Mouse (Mus musculus): ENCODE measurements around the gene Fam167b.
A peak's percentile ranks its signal among the peaks of the same experiment; 100 is the strongest.

The Fam167b gene

DNA sequence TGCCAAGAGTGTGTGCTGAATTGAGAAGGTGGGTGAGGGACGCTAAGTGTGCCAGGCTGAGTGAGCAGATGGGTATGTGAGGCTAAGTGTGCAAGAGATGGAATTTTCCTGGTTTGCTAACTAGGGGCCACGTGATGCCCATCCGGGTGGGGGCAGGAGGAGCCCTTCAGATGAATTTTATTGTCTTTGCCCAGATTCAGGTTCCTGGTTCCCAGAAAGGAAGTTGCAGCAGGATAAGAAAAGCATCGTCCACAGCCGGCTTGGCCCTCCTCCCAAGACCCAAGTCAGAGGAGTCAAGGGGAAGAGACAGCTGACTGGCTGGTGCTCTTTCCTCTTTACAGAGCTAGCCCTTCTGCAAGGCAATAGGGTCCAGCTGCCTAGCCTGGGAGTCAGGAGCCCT lies at the start of gene Fam167b:
TSS of gene Fam167b (minus strand) at position 84 of the 400 bp plus-strand sequence.
- DNase-seq (ENCODE audit: extremely low spot score, low spot score) = no peak

DNA sequence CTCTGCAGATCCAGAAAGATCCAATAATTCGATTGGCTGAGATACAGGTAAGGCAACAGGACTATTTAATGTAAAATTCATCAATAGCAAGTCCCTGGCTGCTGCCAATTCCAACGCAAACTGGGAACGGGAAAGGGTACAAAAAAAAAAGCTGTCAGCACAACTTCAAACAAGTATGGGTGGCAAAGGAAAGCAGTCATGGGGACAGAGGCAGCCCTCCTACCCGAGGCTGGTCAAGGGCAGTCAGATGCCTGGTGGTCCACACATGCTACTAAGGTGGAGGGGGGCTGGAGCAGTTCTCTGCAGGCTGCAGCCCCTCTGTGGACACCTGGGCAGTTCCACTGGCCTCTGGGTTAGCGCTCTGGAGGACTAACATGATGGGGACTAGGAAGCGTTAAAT lies 47.7 kb upstream of the Fam167b start:
- no peak for DNase-seq (ENCODE audit: extremely low spot score, low spot score)

DNA sequence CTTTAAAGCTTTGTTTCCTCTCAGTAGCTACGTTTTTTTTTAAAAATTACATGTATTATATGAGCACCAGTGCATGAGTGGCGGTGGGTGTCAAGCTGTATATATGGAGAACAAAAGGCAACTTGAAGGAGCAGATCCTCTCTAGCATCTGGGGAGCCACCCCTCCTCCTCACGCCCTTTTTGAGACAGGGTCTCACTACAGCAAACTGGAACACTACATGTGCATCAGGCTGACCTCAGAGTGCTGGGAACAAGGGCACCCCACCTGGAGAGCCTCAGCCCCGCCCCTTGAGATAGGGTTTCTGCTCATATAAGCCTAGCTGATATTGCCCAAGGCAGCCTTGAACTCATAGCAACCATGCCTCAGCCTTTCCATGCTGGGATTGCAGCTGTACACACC lies 47.1 kb upstream of the Fam167b start:
- DNase-seq (ENCODE audit: extremely low spot score, low spot score) = no peak

DNA sequence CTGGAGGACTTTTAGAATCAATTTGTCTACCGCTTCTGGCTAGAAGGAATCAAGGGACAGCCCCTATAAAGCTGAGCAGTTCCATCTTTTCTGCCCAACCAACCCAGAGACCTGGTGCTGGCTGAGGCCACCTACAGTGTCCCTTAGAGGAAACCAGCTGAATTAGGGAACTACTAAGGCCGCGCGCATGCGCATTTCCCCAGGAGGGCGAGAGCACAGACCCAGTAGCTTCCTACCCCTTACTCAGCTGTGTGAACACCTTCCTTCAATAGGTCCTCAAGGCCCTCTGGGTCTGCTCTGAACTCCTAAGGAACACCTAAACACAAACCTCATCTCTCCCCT lies 46.7 kb upstream of the Fam167b start:
- DNase-seq (ENCODE audit: extremely low spot score, low spot score) = peak; percentile 62

DNA sequence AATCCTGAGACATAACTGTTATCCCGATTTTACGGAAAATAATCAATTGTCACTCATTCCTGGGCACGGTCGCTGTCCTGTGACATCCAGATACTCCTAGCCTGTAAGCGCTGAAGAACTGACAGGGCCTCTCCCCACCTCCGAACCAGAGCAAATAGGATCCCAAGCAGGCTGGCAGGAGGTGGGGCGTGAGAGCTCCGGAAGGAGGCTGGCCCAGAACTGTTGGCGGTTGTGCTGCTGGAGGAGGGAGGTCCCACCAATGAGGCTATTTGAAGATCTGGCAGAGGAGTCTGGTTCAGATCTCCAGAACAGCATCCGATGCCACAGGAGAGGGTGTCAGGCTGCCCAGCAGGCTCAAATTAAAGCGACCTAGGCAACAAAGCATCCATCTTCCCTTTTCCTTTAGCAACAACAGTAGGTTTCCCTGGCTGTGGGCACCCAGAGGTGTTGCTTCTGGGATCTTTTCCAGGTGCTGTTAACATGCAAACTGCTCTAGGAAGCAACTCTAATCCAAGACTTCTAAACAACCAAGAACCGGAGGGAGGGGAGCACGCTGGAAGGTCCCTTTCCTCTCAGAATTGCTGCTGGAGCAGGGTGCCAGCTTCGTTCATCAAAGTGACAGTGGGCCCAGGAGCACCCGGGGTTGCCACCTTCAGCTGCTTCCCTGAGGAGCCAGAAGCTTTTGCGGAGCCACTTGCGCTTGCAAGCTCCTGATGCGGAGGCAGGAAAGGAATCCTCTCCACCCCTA lies 46.1 kb upstream of the Fam167b start:
- DNase-seq (ENCODE audit: extremely low spot score, low spot score) = peak; percentile 74

DNA sequence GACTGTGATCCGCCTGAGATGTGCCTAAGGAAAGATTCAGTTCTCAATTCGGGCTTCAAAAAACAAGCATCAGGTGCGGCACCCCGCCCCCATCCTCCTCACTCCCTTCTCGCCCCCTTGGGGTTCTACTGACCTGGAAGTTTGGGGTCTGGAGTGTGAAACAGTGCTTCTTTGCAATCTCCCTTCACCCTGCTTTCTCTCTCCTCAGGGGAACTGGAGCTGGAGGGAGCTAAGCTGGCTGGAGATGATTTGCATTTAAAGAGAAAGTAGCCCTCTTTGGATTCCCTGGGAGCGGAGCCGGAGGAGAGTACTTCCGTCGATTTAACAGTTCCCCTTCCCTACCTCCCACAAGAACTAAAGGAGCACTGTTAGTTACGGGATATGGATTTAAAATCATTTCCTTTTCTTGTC lies 45.3 kb upstream of the Fam167b start, which contains the start of gene Ccdc28b:
TSS of gene Ccdc28b (minus strand) at position 267 of the 411 bp plus-strand sequence.
- peak; percentile 61 for DNase-seq (ENCODE audit: extremely low spot score, low spot score)

DNA sequence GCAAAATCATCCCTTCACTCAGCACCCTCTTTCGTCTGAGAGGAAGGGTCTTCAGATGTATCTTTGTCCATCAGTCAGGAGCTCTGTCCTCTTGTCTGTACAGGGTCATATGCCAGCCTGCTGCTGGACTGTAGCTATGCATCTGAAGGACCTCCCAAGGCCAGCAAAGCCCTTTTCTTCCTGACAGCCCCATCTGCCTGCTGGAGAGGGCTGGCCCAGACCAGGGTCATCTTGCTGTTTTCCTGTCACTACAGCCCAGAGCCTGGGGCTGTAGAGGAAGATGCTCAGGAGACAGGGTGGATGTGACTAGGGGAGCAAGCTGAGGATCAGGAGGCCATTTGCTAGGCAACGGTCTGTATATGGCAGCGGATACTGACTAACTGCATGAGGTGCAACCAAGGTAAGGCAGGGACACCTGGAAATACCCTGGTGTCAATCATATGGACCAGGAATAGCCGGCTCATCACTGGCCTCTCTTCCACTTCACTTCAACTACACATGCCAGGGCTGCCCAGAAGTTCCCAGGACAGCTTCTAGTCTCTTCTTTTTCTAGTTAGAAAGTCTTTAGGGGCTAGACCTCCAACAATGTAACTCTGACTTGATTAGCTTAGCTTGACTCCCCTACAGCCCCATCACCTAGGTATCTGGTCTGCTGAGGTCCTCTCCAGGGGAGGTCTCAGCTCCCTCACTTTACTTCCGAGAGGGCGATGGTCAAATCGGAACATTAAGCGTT lies 44.6 kb upstream of the Fam167b start:
- no peak for DNase-seq (ENCODE audit: extremely low spot score, low spot score)

DNA sequence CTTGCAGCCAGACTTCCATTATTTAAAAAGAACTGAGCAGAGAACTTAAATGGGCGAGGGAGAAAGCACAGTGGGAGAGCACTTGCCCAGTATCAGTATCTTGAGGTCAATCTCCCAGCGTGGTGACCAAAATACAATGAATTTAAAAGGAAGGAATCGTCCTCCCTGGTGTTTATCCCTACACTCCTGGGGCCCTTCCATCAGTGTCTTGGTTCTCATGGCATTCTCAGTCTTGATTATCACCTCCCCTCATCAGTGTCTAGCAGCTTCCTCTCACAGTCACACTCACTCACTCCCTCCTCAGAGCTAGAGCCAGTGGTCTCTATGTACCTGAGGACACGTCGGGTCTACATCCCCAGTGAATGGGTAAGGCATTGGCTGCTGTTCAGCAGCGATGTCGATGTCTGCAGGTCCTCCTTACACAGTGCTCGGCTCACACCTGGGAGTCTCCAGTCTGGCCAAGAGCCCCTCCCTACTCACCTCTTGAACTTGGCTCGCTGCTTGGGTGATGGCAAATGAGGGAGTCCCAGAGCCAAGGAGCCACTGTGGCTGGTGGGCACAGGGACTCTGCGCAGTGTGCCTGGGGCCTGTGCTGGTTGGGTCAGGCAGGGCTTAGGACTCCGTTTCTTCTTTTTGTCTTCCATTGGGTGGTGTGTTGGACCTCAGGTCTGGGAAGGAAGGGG lies 43.9 kb upstream of the Fam167b start:
- DNase-seq (ENCODE audit: extremely low spot score, low spot score) = no peak

DNA sequence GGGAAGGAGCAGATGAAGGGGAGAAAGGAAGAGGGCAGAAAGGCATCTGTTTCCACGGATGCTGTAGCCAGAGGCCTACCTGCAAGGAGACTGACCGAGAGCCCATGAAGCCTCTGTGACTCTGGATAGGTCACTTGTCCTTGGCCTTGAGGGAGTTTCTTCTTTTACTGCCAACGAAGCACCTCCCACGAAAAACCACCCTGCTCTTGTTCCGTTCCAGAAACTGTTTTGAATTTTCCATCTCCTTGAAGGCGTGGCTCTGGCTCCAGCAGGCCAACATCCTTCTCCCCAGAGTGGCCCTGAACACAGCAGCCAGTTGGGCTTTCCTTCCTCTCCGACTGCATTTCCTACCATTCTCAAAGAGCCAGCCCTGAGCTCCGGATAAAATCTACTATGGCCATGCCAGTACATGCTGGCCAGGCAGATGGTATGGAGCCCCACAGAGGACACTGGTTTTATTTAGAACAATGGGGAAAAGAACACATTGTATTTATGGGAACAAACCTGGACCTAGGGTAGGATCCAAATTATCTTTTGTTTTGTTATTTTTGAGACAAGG lies 43.0 kb upstream of the Fam167b start:
- no peak for DNase-seq (ENCODE audit: extremely low spot score, low spot score)

DNA sequence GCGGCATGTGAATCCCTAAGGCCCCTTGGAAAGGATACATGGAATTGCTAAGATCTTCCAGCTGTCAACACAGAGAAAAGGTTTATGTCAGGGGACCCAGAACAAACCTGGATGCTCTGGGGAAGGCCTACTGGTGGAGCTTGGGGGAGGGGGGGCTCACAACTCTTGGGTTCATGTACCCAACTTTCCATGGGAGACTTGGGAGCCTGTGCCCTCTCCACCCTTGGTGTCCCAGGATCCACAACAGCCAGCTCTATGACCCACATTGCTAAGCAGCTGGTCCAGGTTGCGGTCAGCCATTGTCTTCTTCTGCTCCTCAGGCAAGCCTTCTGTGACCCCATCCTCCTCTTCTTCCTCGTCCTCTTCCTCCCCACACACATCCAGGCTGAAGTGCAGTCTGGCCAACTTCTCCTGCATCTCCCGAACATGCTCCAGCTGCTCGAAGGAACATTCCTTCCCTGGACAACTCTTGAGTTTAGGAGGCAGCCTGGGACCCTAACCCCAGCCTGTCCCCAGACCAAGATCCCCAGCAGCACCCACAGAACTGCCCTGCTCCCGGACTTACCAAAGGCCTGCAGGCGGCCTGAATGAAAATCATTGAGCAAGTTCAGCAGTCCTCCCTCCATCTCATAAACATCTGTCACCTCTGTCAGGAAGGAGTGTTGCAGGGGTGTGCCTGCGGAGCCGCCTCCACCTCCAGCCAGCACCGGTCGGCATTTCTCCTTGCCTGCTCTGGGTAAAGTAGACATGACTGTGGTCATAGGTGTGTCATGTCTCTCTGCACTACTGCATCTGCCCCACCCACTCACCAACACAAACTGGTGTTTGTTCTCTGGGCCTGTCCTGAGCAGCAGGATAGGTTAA lies 42.3 kb upstream of the Fam167b start:
- DNase-seq (ENCODE audit: extremely low spot score, low spot score) = no peak

DNA sequence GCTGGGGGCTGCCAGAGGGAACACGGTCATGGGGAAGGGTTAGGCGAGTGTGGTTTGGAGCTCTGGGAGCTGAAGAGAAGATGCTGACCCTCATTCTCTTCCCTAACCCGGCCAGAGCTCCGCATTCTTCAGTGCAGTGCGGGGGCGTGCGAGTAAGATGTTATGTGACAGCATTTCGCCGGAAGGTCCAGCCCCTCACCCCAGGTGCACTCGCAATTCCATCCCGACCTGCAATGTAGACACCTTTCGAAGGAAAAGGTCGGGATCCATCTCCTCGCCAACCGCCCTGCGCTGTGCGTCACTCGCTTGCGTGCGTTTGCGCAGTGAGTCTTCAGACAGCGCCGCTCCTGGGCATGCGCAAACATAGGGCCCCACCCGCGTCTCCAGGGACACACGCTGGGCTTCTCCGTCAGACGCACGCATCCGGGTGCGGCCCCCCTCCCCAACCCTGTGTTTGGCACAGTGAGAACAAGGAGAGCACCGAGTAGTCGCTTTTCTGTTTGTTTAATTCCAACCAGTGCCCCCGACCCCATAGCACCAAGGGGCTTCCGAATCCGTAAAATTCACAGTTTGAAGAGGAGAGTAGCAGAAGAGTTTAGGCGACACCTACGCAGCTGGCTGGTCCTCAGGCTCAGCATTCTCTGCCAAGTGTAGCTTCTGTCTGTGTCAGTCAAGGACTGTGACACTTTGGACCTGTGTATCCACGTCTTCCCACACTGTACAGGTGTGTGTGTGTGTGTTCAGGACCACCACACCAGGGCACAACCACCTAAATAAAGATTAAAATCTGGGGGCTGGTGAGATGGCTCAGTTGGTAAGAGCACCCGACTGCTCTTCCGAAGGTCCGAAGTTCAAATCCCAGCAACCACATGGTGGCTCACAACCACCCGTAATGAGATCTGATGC lies 40.7 kb upstream of the Fam167b start, which contains the start of gene Iqcc:
TSS of gene Iqcc (minus strand) at position 314 of the 906 bp plus-strand sequence.
- peak; percentile 90 for DNase-seq (ENCODE audit: extremely low spot score, low spot score)

DNA sequence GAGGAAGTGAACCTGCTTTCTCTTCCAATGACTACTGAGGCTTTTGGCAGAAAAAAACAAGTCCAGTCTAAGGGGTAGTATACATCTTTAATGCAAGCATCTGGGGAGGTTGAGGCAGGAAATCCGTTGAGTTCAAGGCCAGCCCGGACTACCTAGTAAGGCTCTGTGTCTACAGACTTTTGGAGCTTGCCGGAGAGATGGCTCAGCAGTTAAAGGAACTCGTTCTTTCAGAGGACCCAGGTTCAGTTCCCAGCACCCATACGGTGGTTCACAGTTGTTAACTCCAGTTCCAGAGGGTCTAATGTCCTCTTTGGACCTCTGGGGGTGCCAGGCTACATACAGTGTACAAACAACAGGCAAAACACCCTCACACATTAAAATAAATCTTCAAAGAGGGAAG lies 39.7 kb upstream of the Fam167b start:
- no peak for DNase-seq (ENCODE audit: extremely low spot score, low spot score)

DNA sequence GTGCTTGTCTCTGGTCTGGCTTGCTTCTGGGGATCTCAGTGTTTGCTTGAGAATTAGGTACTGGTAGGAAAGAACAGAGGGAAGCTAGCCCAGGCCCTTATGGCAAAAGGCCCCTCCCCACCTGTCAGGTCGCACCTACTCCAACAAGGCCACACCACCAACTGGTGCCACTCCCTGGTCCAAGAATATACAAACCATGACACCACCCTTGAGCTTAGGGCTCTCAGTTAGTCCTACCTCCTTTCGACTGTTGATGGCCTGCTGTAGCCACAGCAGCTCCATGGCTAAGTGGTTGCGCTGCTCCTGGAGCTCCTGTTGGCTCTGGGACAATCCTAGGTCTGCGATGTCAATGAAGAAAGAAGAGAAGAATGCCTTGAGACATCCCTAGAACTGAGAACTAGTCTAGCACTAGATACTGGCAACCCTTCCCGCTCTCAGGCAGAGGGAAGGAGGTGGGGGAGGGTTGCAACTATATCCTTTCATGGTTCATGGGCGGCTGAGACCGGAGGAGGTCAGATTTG lies 38.8 kb upstream of the Fam167b start:
- no peak for DNase-seq (ENCODE audit: extremely low spot score, low spot score)

DNA sequence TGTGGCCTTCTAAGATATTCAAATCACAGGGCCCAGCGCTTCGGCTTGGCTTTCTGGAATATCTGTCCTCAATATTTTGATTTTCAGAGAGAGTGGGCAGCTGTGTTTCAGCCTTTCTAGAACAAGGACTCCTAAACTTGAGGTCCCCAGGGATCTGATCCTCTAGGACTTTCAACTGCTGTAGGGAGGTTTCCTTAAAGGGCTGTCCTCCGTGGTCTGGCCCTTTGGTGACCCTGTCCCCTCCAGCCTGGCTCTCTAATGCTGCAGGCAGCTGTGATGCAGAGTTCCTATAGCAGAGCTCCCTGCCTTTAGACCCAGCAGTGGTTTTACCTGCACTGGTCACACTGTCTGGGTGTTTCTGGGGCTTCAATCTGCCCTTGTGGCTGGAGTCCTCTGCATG lies 38.3 kb upstream of the Fam167b start:
- no peak for DNase-seq (ENCODE audit: extremely low spot score, low spot score)

DNA sequence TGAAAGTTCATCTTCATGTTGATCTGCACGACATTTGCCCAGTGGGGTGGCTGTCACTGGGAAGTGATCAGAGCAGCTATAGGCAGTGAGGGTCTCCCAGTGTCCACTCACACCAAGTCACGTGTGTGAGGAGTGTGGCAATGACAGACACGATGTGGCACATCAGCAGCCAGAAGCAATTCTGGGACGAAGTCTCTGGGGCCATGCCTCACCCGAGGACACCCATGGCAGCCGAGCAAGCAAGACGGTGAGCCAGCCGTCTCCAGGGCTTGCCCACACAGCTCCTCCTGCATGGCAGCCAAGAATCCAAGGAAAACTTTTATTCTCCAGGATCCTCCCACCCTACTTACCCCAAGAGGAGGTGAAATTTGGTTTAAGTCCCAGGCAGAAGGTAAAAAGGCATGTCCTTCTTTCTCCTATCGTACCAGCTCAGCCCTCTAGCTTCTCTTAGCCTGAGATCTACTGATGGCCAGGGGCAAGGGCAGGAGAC lies 37.5 kb upstream of the Fam167b start:
- DNase-seq (ENCODE audit: extremely low spot score, low spot score) = no peak

DNA sequence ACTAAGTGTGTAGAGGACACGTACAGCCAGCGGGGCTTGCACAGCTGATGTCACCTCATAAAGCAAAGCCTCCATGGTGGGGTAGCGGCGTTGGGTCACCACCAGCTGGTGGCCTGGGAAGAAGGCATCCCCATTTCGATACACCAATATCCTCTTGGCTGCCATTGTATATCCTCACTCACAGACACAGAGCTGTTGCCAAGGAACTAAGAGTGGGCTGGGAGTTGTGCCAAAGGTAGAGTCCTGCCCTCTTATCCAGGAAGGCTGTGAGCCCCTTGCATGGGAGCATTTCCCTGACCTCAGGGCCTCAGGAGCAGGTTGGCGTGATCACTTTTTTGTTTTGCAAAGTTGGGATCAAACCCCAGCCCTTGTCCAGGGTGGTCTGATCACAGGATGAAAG lies 35.7 kb upstream of the Fam167b start, which contains the start of gene Dcdc2b:
TSS of gene Dcdc2b (minus strand) at position 165 of the 400 bp plus-strand sequence.
- no peak for DNase-seq (ENCODE audit: extremely low spot score, low spot score)

DNA sequence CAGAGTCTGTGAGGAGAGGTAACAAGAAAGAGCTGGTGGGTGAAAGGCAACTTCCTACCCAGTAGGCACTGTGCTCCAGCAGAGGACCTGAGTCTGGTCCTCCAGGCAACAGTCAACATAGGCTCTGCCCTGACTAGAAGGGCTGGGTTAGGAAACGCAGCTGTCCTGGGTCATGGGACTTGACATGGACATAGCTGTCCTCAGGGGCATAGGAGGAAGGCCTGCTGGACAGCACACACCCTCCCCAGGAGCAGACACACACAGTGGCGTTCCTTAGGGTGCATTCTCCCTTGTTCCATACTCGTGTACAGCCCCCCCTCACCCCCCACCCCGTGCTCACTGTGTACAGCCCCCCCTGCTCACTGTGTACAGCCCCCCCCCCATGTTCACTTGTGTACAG lies 32.1 kb upstream of the Fam167b start:
- DNase-seq (ENCODE audit: extremely low spot score, low spot score) = no peak

DNA sequence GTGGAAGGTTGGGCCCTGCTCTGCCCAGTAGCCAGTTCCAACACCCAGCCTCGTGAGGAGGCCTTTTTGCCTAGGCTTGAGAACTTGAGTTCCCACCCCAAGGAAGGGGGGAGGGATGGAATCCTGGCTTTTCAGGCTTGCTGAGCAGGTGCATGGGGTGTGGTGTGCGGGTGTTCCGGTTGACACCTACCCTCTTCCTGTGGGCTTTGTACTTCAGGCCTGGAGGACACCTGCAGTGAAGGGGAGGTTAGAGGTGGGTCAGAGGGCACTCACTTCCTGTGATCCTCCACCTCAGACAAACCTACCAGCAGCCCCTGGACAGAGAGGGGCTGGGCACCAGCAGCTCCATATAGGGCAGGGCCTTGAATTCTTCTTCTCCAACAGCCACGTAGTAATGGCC lies 31.7 kb upstream of the Fam167b start:
- no peak for DNase-seq (ENCODE audit: extremely low spot score, low spot score)

DNA sequence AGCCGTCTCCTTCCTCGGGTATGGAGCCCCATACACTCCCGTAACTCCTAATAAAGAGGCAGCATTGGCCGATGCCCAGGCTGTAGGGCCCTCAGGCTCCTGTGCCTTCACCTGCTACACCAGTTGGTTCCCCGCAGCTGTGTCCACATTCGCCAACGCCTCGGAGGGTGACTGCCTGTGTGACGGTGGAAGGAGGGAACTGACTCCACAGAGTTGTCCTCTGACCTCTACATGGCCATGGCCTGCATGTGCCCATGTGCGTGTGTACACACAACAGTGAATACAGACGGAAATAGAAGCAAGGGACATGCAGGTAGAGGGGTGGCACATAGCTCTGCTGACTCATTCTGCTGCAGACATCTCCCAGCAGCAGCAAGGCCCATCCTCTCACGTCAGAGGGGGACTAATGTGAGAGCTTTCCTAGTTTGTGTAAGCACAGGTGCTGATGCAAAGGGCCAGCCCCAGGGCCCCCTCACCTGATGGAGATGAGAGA lies 30.8 kb upstream of the Fam167b start:
- no peak for DNase-seq (ENCODE audit: extremely low spot score, low spot score)

Measured in neural tube, embryonic 10.5 days (tissue).